Mouse (Mus musculus): Measurements from ENCODE around the gene Pde4a. TPM values are rescaled to one million over a fixed set of nuclear protein-coding genes. Genes with fewer than 3 reads are reported as not detected.
"Not testable (repeated sequence)": the region's sequence is repeated elsewhere in the genome, so short reads cannot be mapped to it uniquely, and the experiment has no call there.

The Pde4a gene
- polyA plus RNA-seq, 1 experiment from 2014 or later, result 2.5 TPM

- peak; percentile 89 for ATAC-seq (ENCODE audit: low FRiP score, low TSS enrichment)
- peak overlapping the region; percentile 38 for H3K4me2 ChIP-seq (replicated peaks; ENCODE audit: low read depth)
- DNase-seq (ENCODE audit: low spot score), result peak; percentile 97
- H3K27ac ChIP-seq (replicated peaks), result no peak overlapping the region
- no peaks in the 10 kb centered on the region for H3K36me3 ChIP-seq (ENCODE audit: control insufficient read depth, insufficient read depth, low read length)
- WGBS, result 11% methylated on average over 21 of the region's 21 CpGs
- H3K9me3 ChIP-seq (ENCODE audit: control insufficient read depth, low read length), result no peaks in the 10 kb centered on the region
- TF ChIP-seq CTCF (IDR thresholded peaks at IDR 0.05; ENCODE audit: low read depth) (peak; percentile 98), EP300 (optimal IDR thresholded peaks at IDR 0.05) (no peak)
- 0 out of 2 replicates have a peak, but pooled peaks cover 2% of the 10 kb centered on the region for H3K4me1 ChIP-seq (replicated peaks; ENCODE audit: control insufficient read depth, insufficient read depth)
- 0 out of 2 replicates have a peak overlapping the region, but pooled peaks have one; percentile 12 for H3K4me3 ChIP-seq (ENCODE audit: low read depth, low read length)
- no peak overlapping the region for H3K9ac ChIP-seq (ENCODE audit: low read length)
- no peaks in the 10 kb centered on the region for H3K27me3 ChIP-seq (ENCODE audit: control insufficient read depth, insufficient read depth, low read length)
These were observed 55.2 kb downstream of the Pde4a start for GRCm38 (mm10) chr9:21220490-21221382.

- Histone ChIP-seq H3K27ac (replicated peaks) (no peak overlapping the region), H3K4me3 (ENCODE audit: low read depth, low read length) (no peak overlapping the region), H3K9ac (ENCODE audit: low read length) (no peak overlapping the region), H3K4me2 (replicated peaks; ENCODE audit: low read depth) (no peak overlapping the region; the same call in 1 of the 2 replicates), H3K9me3 (ENCODE audit: control insufficient read depth, low read length) (no peaks in the 10 kb centered on the region), H3K36me3 (ENCODE audit: control insufficient read depth, insufficient read depth, low read length) (no peaks in the 10 kb centered on the region), H3K27me3 (ENCODE audit: control insufficient read depth, insufficient read depth, low read length) (no peaks in the 10 kb centered on the region), H3K4me1 (replicated peaks; ENCODE audit: control insufficient read depth, insufficient read depth) (0 out of 2 replicates have a peak, but pooled peaks cover 2% of the 10 kb centered on the region)
- ATAC-seq (ENCODE audit: low FRiP score, low TSS enrichment) (peak; percentile 38; the same call in 1 of the 2 replicates), DNase-seq (ENCODE audit: low spot score) (no peak)
- no peak for TF ChIP-seq EP300 (optimal IDR thresholded peaks at IDR 0.05)
- TF ChIP-seq CTCF (IDR thresholded peaks at IDR 0.05; ENCODE audit: low read depth), result peak; percentile 77
- WGBS, result 18% methylated on average over 7 of the region's 7 CpGs
These were observed 55.9 kb downstream of the Pde4a start for GRCm38 (mm10) chr9:21221383-21221929.

- ATAC-seq (ENCODE audit: low FRiP score, low TSS enrichment); H3K27me3 ChIP-seq (ENCODE audit: control insufficient read depth, insufficient read depth, low read length); H3K4me2 ChIP-seq (replicated peaks; ENCODE audit: low read depth); H3K9me3 ChIP-seq (ENCODE audit: control insufficient read depth, low read length); H3K4me1 ChIP-seq (replicated peaks; ENCODE audit: control insufficient read depth, insufficient read depth); DNase-seq (ENCODE audit: low spot score); H3K36me3 ChIP-seq (ENCODE audit: control insufficient read depth, insufficient read depth, low read length); H3K27ac ChIP-seq (replicated peaks); H3K4me3 ChIP-seq (ENCODE audit: low read depth, low read length); H3K9ac ChIP-seq (ENCODE audit: low read length): not testable (repeated sequence)
- 100% methylated on average over 1 of the region's 2 CpGs for WGBS
These were observed 58.0 kb downstream of the Pde4a start for GRCm38 (mm10) chr9:21223490-21223889.

GRCm38 (mm10) chr9:21223906-21224305 is 58.4 kb downstream of the Pde4a start:
- H3K27me3 ChIP-seq (ENCODE audit: control insufficient read depth, insufficient read depth, low read length), result no peaks in the 10 kb centered on the region
- H3K4me3 ChIP-seq (ENCODE audit: low read depth, low read length), result no peak overlapping the region
- ATAC-seq (ENCODE audit: low FRiP score, low TSS enrichment) (no peak), DNase-seq (ENCODE audit: low spot score) (no peak)
- 0 out of 2 replicates have a peak, but pooled peaks cover 2% of the 10 kb centered on the region for H3K4me1 ChIP-seq (replicated peaks; ENCODE audit: control insufficient read depth, insufficient read depth)
- WGBS, result 91% methylated on average over 6 of the region's 6 CpGs
- H3K27ac ChIP-seq (replicated peaks), result no peak overlapping the region
- no peaks in the 10 kb centered on the region for H3K36me3 ChIP-seq (ENCODE audit: control insufficient read depth, insufficient read depth, low read length)
- H3K9me3 ChIP-seq (ENCODE audit: control insufficient read depth, low read length), result no peaks in the 10 kb centered on the region
- TF ChIP-seq CTCF (IDR thresholded peaks at IDR 0.05; ENCODE audit: low read depth) (no peak), EP300 (optimal IDR thresholded peaks at IDR 0.05) (no peak)
- no peak overlapping the region for H3K9ac ChIP-seq (ENCODE audit: low read length)
- H3K4me2 ChIP-seq (replicated peaks; ENCODE audit: low read depth), result no peak overlapping the region

GRCm38 (mm10) chr9:21224576-21225414 is 59.3 kb downstream of the Pde4a start:
- H3K36me3 ChIP-seq (ENCODE audit: control insufficient read depth, insufficient read depth, low read length), result 0 out of 2 replicates have a peak, but pooled peaks cover 2% of the 10 kb centered on the region
- H3K4me1 ChIP-seq (replicated peaks; ENCODE audit: control insufficient read depth, insufficient read depth), result 0 out of 2 replicates have a peak, but pooled peaks cover 2% of the 10 kb centered on the region
- ATAC-seq (ENCODE audit: low FRiP score, low TSS enrichment) (peak; percentile 59), DNase-seq (ENCODE audit: low spot score) (peak; percentile 72)
- no peaks in the 10 kb centered on the region for H3K27me3 ChIP-seq (ENCODE audit: control insufficient read depth, insufficient read depth, low read length)
- peak overlapping the region; percentile 41; the same call in 1 of the 2 replicates for H3K27ac ChIP-seq (replicated peaks)
- TF ChIP-seq CTCF (IDR thresholded peaks at IDR 0.05; ENCODE audit: low read depth) (peak; percentile 37; the same call in 1 of the 2 replicates), EP300 (optimal IDR thresholded peaks at IDR 0.05) (no peak)
- H3K9ac ChIP-seq (ENCODE audit: low read length), result 0 out of 2 replicates have a peak overlapping the region, but pooled peaks have one; percentile 8
- H3K9me3 ChIP-seq (ENCODE audit: control insufficient read depth, low read length), result no peaks in the 10 kb centered on the region
- WGBS, result 22% methylated on average over 26 of the region's 26 CpGs
- peak overlapping the region; percentile 35 for H3K4me3 ChIP-seq (ENCODE audit: low read depth, low read length)
- peak overlapping the region; percentile 53 for H3K4me2 ChIP-seq (replicated peaks; ENCODE audit: low read depth)
